Mouse (Mus musculus) lung, adult 10 weeks (tissue): ENCODE data around the gene Tmem44. TPM values are rescaled to one million over a fixed set of nuclear protein-coding genes. Genes with fewer than 3 reads are reported as not detected.

Source experiments
- polyA plus RNA-seq: library from polyadenylated mRNA; stranded (reverse); fragments of 350-450 nt; fragmentation: Illumina TruSeq; extraction: RNeasy Lipid Tissue Mini Kit (QIAGEN cat#74804); gene quantifications from one replicate; pipeline ENCODE4 v1.2.3, GENCODE M21; 2014; ENCODE audit warnings: low read depth, low replicate concordance; ENCODE audit not compliant: insufficient read depth

Tmem44 gene
- 12.2 TPM for polyA plus RNA-seq

DNA sequence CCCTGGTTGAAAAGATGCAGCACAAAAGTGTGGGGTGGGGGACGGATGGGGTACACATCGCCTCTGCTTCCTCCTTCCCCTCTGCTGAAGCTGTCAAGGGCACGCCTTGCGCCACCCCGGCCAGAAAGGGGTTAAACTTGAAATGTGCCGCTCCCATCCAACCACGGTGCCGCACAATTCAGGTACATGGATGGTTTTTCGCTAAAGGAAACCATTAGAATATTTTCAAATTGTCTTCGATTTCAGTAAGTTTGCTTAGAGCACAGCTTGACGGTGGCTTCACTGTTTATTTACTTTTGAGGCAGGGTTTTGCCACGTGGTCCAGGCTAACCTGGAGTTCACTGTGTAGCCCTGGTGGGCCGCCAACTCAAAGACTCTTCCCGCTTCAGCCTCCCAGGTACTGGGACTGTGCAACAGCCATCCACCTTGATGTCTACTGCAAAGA is at the start of gene Tmem44:
Gene Tmem44, minus strand, starts transcription at position 95 of the 445 bp plus-strand sequence.

DNA sequence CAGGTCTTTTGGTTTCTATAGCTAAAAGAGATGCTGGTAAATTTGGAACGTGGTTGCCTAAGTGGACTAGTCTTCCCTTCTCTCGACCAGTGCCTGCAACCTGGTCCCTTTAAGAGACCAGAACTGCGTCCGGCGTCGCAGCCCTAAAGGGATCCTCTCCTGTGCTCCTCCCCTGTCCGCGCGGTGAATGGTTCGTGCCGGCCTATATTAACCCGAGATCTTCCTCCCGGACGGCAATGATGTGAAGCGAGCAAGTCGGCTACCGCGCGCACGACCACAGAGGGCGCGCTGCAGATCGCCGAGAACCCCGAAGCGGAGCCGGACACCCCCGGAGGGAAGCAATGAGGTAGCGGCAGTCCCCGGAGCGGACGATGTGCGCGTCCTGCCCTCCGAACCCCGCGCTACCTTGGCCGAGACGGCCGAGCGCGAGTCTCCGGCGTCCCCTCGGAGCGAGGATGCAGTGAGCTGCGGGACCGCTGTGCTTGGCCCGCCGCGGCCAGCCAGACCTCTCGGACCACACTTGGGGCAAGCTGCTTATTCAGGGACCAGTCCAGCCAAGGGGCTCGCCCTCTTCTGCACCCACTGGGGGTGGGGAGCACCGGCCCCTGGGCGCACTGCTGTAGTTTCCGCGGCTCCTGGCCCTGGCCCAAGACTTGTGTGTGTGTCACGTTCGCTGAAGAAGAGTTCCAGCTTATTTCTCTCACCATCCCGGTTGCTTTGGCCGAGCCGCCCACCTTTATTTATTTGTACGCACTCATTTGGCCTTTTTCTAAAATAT is 49.0 kb upstream of the Tmem44 start, which contains the start of gene Fam43a:
Gene Fam43a, plus strand, starts transcription at position 233 of the 778 bp plus-strand sequence.

DNA sequence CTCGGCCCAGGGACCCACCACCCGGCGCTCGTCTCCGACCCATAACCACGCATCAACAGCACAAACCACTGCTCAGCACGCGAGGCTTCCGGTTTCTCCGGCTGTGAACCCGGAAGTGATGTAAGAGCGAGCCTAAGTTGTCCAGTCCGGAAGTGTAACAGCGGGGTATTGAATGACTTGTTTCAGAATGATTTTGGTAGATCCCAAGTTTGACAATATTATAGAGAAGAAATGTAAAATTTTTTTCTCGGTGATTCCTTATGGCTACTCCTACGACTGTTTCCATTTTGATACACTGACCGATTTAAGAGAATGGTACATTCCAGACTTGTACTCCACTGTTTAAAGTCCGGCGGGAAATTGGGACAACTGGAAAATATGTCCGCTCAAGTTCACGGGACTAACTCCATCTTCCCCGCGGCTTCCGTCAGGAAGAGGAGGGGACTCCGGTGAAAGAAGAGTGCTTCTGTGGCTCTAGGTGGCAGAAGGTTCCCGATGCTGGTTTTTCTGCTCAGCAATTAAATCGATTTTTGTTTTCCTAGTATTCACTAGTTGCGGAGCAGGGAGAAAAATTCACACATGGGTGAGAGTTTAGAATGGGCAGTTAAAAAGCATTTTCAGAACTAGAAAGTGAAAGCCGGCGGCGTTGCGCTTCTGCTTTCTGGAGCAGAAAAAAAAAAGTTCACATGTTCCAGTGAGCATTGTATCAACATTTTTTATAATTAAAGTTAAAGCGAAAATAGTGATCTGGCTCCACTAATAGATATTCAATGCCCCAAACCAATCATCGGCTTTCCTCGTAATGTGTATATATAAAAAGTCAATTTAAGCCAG is 37.1 kb upstream of the Tmem44 start, which contains the start of gene Lsg1:
Gene Lsg1, minus strand, starts transcription at position 99 of the 834 bp plus-strand sequence.

Other genes with a start within 250 kb of the Tmem44 start
- 0.95 TPM for gene Gp5, start 240.1 kb downstream of the Tmem44 start, polyA plus RNA-seq
- 25.7 TPM for gene Atp13a3, start 144.9 kb downstream of the Tmem44 start, polyA plus RNA-seq
- gene Lsg1, start 36.8 kb upstream of the Tmem44 start, polyA plus RNA-seq = 14.2 TPM
- 17.8 TPM for gene Fam43a, start 48.9 kb upstream of the Tmem44 start, polyA plus RNA-seq